Mouse (Mus musculus): ENCODE results near the gene 1110012L19Rik.
"Not testable (repeated sequence)": the region's sequence is repeated elsewhere in the genome, so short reads cannot be mapped to it uniquely, and the experiment has no call there.

Gene 1110012L19Rik

GRCm38 (mm10) chrX:70385276-70385961 is at the start of gene 1110012L19Rik:
1110012L19Rik (plus strand) TSS chrX:70385877.
- peak; percentile 16 for DNase-seq (ENCODE audit: low spot score)

GRCm38 (mm10) chrX:70362985-70363384 is 22.7 kb upstream of the 1110012L19Rik start:
- DNase-seq (ENCODE audit: low spot score), result no peak

GRCm38 (mm10) chrX:70363446-70363845 is 22.2 kb upstream of the 1110012L19Rik start:
- DNase-seq (ENCODE audit: low spot score), result no peak

GRCm38 (mm10) chrX:70364202-70364601 is 21.5 kb upstream of the 1110012L19Rik start:
- no peak for DNase-seq (ENCODE audit: low spot score)

- peak; percentile 35 for DNase-seq (ENCODE audit: low spot score)
These were observed 20.7 kb upstream of the 1110012L19Rik start, which contains the start of gene Ids for GRCm38 (mm10) chrX:70364661-70365613. Ids (minus strand) TSS chrX:70365084.

GRCm38 (mm10) chrX:70369758-70370157 is 15.9 kb upstream of the 1110012L19Rik start:
- not testable (repeated sequence) for DNase-seq (ENCODE audit: low spot score)

- not testable (repeated sequence) for DNase-seq (ENCODE audit: low spot score)
These were observed 11.1 kb upstream of the 1110012L19Rik start for GRCm38 (mm10) chrX:70374469-70375110.

GRCm38 (mm10) chrX:70384917-70385275 is 781 bp upstream of the 1110012L19Rik start:
- no peak for DNase-seq (ENCODE audit: low spot score)

- DNase-seq (ENCODE audit: low spot score), result no peak
These were observed 280 bp downstream of the 1110012L19Rik start for GRCm38 (mm10) chrX:70385962-70386351.

- DNase-seq (ENCODE audit: low spot score), result not testable (repeated sequence)
These were observed 7.0 kb downstream of the 1110012L19Rik start for GRCm38 (mm10) chrX:70392636-70393035.

GRCm38 (mm10) chrX:70425473-70425872 is 39.8 kb downstream of the 1110012L19Rik start:
- DNase-seq (ENCODE audit: low spot score), result not testable (repeated sequence)
